ENCODE assay signal across 42 mouse cellular contexts in the genomic region with DNA sequence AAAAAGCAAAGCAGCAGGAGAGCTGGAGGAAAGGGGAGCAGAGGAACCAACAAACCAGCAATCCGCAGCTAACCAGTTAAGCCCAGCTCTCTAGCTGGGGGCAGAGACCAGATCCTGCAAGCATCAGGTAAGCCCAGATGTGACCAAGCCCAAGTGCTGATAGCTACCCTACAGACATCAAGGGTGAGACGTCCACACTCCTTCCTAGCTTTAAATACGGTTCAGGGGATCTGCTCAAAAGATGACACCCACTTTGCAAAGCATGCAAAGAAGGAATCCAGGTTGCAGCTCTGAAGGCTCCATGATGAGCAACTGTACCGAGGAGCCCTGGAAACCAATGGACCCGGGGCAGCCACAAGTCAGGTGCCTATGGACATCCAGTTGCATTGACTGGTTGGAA. TPM values are rescaled to one million over a fixed set of nuclear protein-coding genes. Genes with fewer than 3 reads are reported as not detected.
DNase-seq lines count a peak whose midpoint lies in the region; ATAC-seq and TF ChIP-seq lines count a peak whose summit lies in the region.
"Had no signal": no experiment of that assay in that cellular context is flagged by ENCODE, and none has a peak within 500 bp of the region (broad histone marks: within the 10 kb centered on the region; RNA-seq: fewer than 3 reads in every experiment).

No protein-coding gene starts in this region.

- H3K27me3 ChIP-seq in liver, adult 2 months (ENCODE audit: control insufficient read depth, insufficient read depth, low read length) = no peaks in the 10 kb centered on the region
- H3K27me3 ChIP-seq in liver, embryonic 11.5 days (replicated peaks; ENCODE audit: control insufficient read depth, insufficient read depth, low read length) = no peaks in the 10 kb centered on the region
- H3K27me3 ChIP-seq: forebrain, embryonic 13.5 days; hindbrain, embryonic 15.5 days; liver, embryonic 12.5 days; midbrain, embryonic 13.5 days; neural tube, embryonic 13.5 days had no signal

- H3K4me1 ChIP-seq in liver, adult 2 months (ENCODE audit: control insufficient read depth, insufficient read depth, low read length) = peaks cover 36% of the 10 kb centered on the region
- no peaks in the 10 kb centered on the region for H3K4me1 ChIP-seq in liver, embryonic 11.5 days (replicated peaks; ENCODE audit: control insufficient read depth, insufficient read depth, low read length)
- H3K4me1 ChIP-seq: forebrain, embryonic 13.5 days; hindbrain, embryonic 10.5 days; hindbrain, embryonic 15.5 days; liver, embryonic 12.5 days; midbrain, embryonic 13.5 days; neural tube, embryonic 13.5 days had no signal

- no peak for ATAC-seq in liver, embryonic 11.5 days (replicated peaks; ENCODE audit: low FRiP score)
- ATAC-seq: activated CD4-positive, CD25-positive, alpha-beta regulatory T cell, adult 4 months; forebrain, embryonic 13.5 days; inflammation-experienced regulatory T-cells, adult 6 months; liver, embryonic 12.5 days; lung, postnatal 0 days; midbrain, embryonic 13.5 days had no signal

- H3K27ac ChIP-seq in liver, adult 2 months (replicated peaks; ENCODE audit: insufficient read depth, low read depth, low read length) = peak overlapping the region; percentile 65
- H3K27ac ChIP-seq in liver, embryonic 11.5 days (ENCODE audit: low read depth, low read length) = no peak overlapping the region
- H3K27ac ChIP-seq: forebrain, embryonic 13.5 days; hindbrain, embryonic 10.5 days; hindbrain, embryonic 15.5 days; liver, embryonic 12.5 days; macrophage; midbrain, embryonic 13.5 days; neural tube, embryonic 13.5 days had no signal

- no peaks in the 10 kb centered on the region for H3K36me3 ChIP-seq in liver, adult 2 months (ENCODE audit: control insufficient read depth, insufficient read depth, low read length)
- no peaks in the 10 kb centered on the region for H3K36me3 ChIP-seq in liver, embryonic 11.5 days (ENCODE audit: control insufficient read depth, insufficient read depth, low read length)
- H3K36me3 ChIP-seq: heart, embryonic 12.5 days; hindbrain, embryonic 10.5 days; hindbrain, embryonic 15.5 days; liver, embryonic 12.5 days; midbrain, embryonic 13.5 days; neural tube, embryonic 13.5 days had no signal

- no peak for TF ChIP-seq CTCF in liver, adult 2 months (IDR thresholded peaks at IDR 0.05; ENCODE audit: low read depth, low read length)

- H3K9me3 ChIP-seq in liver, embryonic 11.5 days (ENCODE audit: control insufficient read depth, low read length) = no peaks in the 10 kb centered on the region
- H3K9me3 ChIP-seq: forebrain, embryonic 13.5 days; heart, embryonic 12.5 days; hindbrain, embryonic 10.5 days; hindbrain, embryonic 15.5 days; liver, embryonic 12.5 days; midbrain, embryonic 13.5 days; neural tube, embryonic 13.5 days had no signal

- TF ChIP-seq POLR2A in liver, adult 2 months (IDR thresholded peaks at IDR 0.05; ENCODE audit: extremely low read depth, insufficient read depth, low read length) = no peak

- 90% methylated on average over 5 of the region's 5 CpGs for WGBS in liver, adult 2 months
- 72% methylated on average over 5 of the region's 5 CpGs for WGBS in liver, embryonic 11.5 days

- H3K4me3 ChIP-seq in liver, adult 2 months (ENCODE audit: insufficient read depth, low read depth, low read length) = no peak overlapping the region
- H3K4me3 ChIP-seq in liver, embryonic 11.5 days (ENCODE audit: low read depth, low read length) = no peak overlapping the region
- H3K4me3 ChIP-seq: forebrain, embryonic 13.5 days; heart, embryonic 12.5 days; hindbrain, embryonic 10.5 days; hindbrain, embryonic 15.5 days; liver, embryonic 12.5 days; midbrain, embryonic 13.5 days; neural tube, embryonic 13.5 days had no signal

- peak overlapping the region; percentile 31; the same call in 1 of the 2 replicates for H3K9ac ChIP-seq in liver, adult 2 months (ENCODE audit: low read depth, low read length)
- no peak overlapping the region for H3K9ac ChIP-seq in liver, embryonic 11.5 days (ENCODE audit: low read depth, low read length)
- H3K9ac ChIP-seq: forebrain, embryonic 13.5 days; heart, embryonic 12.5 days; hindbrain, embryonic 15.5 days; liver, embryonic 12.5 days; midbrain, embryonic 13.5 days; neural tube, embryonic 13.5 days had no signal

- no peaks in the 10 kb centered on the region for H3K79me2 ChIP-seq in liver, adult 2 months (ENCODE audit: control insufficient read depth, insufficient read depth, low read length)

- H3K4me2 ChIP-seq in liver, embryonic 11.5 days = no peak overlapping the region
- H3K4me2 ChIP-seq: forebrain, embryonic 13.5 days; heart, embryonic 12.5 days; hindbrain, embryonic 15.5 days; liver, embryonic 12.5 days; midbrain, embryonic 13.5 days; neural tube, embryonic 13.5 days had no signal

- peak; percentile 70 for DNase-seq in heart, adult 11 months
- no peak for DNase-seq in heart, adult 9 months (ENCODE audit: low spot score in 2 of 2)
- DNase-seq in liver, adult 2 months (ENCODE audit: extremely low read depth, low read depth, low spot score) = no peak
- no peak for DNase-seq in liver, embryonic 11.5 days (ENCODE audit: low spot score)
- DNase-seq in urinary bladder, adult 2 months (ENCODE audit: low spot score) = peak; percentile 3
- DNase-seq in urinary bladder, postnatal 14 days (ENCODE audit: low spot score) = no peak
- no peak for DNase-seq in cerebellum, postnatal 36 days
- DNase-seq: adrenal gland, postnatal 25 days; B cell, adult 2 months; cerebellum, adult 2 months; cerebellum, postnatal 14 days; gastrocnemius, postnatal 25 days; heart, adult 18-20 months; heart, postnatal 10 days; kidney, adult 11 months; kidney, postnatal 36 days; layer of hippocampus, postnatal 36 days; retina, postnatal 1 day; right cerebral cortex, postnatal 14 days; thymus, postnatal 25 days had no signal

RNA-seq across cellular contexts. Expression of a gene that starts 8.3 kb away (rescaled TPM):
- 1.6 and 2.3 TPM in 2 replicates for total RNA-seq in liver, adult 2 months (2014; rRNA removed)
- 1.4 and 2.4 TPM in 2 replicates for polyA plus RNA-seq in liver, adult 2 months (2012; rRNA removed)
- polyA plus RNA-seq in liver, embryonic 11.5 days (2014; fragmentation: Nextera tagmentation; extraction: Ambion mirVana) = 0.19 and 0.21 TPM in 2 replicates
- 5.0 and 8.7 TPM in 2 replicates for polyA plus RNA-seq in urinary bladder, adult 2 months (2012; rRNA removed)
- total RNA-seq: megakaryocyte-erythroid progenitor cell, adult 5-6 weeks had no signal
- polyA plus RNA-seq: activated CD4-positive, CD25-positive, alpha-beta regulatory T cell, adult 4 months; inflammation-experienced regulatory T-cells, adult 6 months; macrophage had no signal

RNA-seq across cellular contexts. Expression of a gene that starts 9.6 kb away (rescaled TPM):
- 86.4 and 128 TPM in 2 replicates for total RNA-seq in liver, adult 2 months (2014; rRNA removed)
- 292 and 305 TPM in 2 replicates for polyA plus RNA-seq in liver, adult 2 months (2012; rRNA removed)
- not detected in 2 replicates for polyA plus RNA-seq in liver, embryonic 11.5 days (2014; fragmentation: Nextera tagmentation; extraction: Ambion mirVana)
- 0.13 and 0.14 TPM in 2 replicates for polyA plus RNA-seq in urinary bladder, adult 2 months (2012; rRNA removed)
- total RNA-seq: ES-E14; gastrocnemius, adult 18-20 months; gastrocnemius, postnatal 25 days; heart, adult 18-20 months; heart, postnatal 10 days; layer of hippocampus, adult 8-10 months; layer of hippocampus, postnatal 36 days; left cerebral cortex, postnatal 14 days; megakaryocyte-erythroid progenitor cell, adult 5-6 weeks had no signal
- polyA plus RNA-seq: activated CD4-positive, CD25-positive, alpha-beta regulatory T cell, adult 4 months; cerebellum, adult 2 months; embryonic facial prominence, embryonic 11.5 days; forebrain, embryonic 13.5 days; heart, embryonic 12.5 days; hindbrain, embryonic 10.5 days; hindbrain, embryonic 15.5 days; inflammation-experienced regulatory T-cells, adult 6 months; kidney, embryonic 14.5 days; limb, embryonic 11.5 days; macrophage; midbrain, embryonic 13.5 days; neural tube, embryonic 13.5 days; small intestine, adult 2 months; stomach, embryonic 14.5 days; testis, adult 2 months had no signal

RNA-seq across cellular contexts. Expression of a gene that starts 44.3 kb away (rescaled TPM):
- 0.74 and 4.0 TPM in 2 replicates for total RNA-seq in liver, adult 2 months (2014; rRNA removed)
- 2.3 and 4.4 TPM in 2 replicates for polyA plus RNA-seq in liver, adult 2 months (2012; rRNA removed)
- polyA plus RNA-seq in liver, embryonic 11.5 days (2014; fragmentation: Nextera tagmentation; extraction: Ambion mirVana) = 0.18 and 0.21 TPM in 2 replicates
- polyA plus RNA-seq in urinary bladder, adult 2 months (2012; rRNA removed) = 6.7 and 7.3 TPM in 2 replicates
- polyA plus RNA-seq: activated CD4-positive, CD25-positive, alpha-beta regulatory T cell, adult 4 months; macrophage had no signal

RNA-seq across cellular contexts. Expression of a gene that starts 48.3 kb away (rescaled TPM):
- 45.6 and 65.6 TPM in 2 replicates for total RNA-seq in liver, adult 2 months (2014; rRNA removed)
- polyA plus RNA-seq in liver, adult 2 months (2012; rRNA removed) = 14.7 and 20.2 TPM in 2 replicates
- polyA plus RNA-seq in liver, embryonic 11.5 days (2014; fragmentation: Nextera tagmentation; extraction: Ambion mirVana) = 205 and 214 TPM in 2 replicates
- polyA plus RNA-seq in urinary bladder, adult 2 months (2012; rRNA removed) = 55.1 and 55.2 TPM in 2 replicates

Comparison
In these comparisons a context has a peak if more than half of its experiments do, and no peak if none do; other contexts are left out.
1. DNase-seq: peak in heart, adult 11 months (single experiment) and urinary bladder, adult 2 months (single experiment); none in heart, adult 9 months (0 of 2), liver, adult 2 months (single experiment), liver, embryonic 11.5 days (single experiment), urinary bladder, postnatal 14 days (single experiment) and cerebellum, postnatal 36 days (0 of 2).
2. RNA of a gene that starts 9.6 kb away (polyA plus RNA-seq): 292 to 305 TPM in liver, adult 2 months; 0.13 to 0.14 TPM in urinary bladder, adult 2 months and not detected in liver, embryonic 11.5 days; every median in the first group is over 100 times any median in the second.